Mouse (Mus musculus) heart, postnatal 0 days (tissue): Measurements from ENCODE around the gene Ros1.

Experiments used
- CTCF ChIP-seq: IDR thresholded peaks from 2 replicates; pipeline ENCODE4 v1.5.1; 2016; ENCODE audit warnings: antibody characterized with exemption, control low read depth, low read depth
- EP300 ChIP-seq: IDR thresholded peaks from 2 replicates; pipeline ENCODE4 v1.6.1; 2016; ENCODE audit warnings: antibody characterized with exemption, low read depth

GRCm38 (mm10) chr10:52025821-52026220 lies 169.2 kb downstream of the Ros1 start:
- TF ChIP-seq CTCF (no peak), EP300 (no peak)
